Mouse (Mus musculus): ENCODE measurements at regions not wholly inside any gene's neighbourhood (a gene's known extent, or its start where the extent isn't known, plus 50 kb on each side); places are given as distances from the start of the nearest gene placed in this dataset.

DNA sequence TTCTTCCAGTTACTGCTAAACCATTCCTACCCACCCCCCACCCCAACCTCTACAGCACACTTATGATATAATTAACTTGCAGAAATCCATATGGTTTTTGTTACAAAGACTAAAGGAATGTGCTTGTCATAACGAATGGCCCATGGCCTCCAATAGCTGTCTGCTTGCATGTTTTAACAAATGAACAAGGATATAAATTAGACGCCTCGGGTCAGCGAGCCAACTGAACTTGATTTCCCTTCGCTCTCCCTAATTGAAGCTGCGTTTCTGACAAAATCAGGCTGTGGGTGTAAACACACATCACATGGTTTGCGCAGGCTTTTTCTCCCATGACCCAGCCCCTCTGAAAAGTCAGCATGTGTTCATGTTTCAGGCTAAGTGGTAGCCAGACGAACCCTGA is 174.6 kb upstream of the Slc38a2 start:
- TF ChIP-seq EP300 (IDR thresholded peaks at IDR 0.05; ENCODE audit: low read depth) (no peak), CTCF (IDR thresholded peaks at IDR 0.05; ENCODE audit: low read depth) (no peak)

All from liver, postnatal 0 days (tissue).